Mouse (Mus musculus) adrenal gland, adult 2 months (tissue): Measurements from ENCODE around the gene Zfp652. TPM values are rescaled to one million over a fixed set of nuclear protein-coding genes. Genes with fewer than 3 reads are reported as not detected.
"Not testable (repeated sequence)": the region's sequence is repeated elsewhere in the genome, so short reads cannot be mapped to it uniquely, and the experiment has no call there.

Source experiments
- DNase-seq: peaks from one replicate; pipeline ENCODE4 v3.0.0; 2021
- polyA plus RNA-seq: library from polyadenylated mRNA; depleted of rRNA; stranded (reverse); fragments of >200 nt; gene quantifications from 2 replicates; pipeline ENCODE4 v1.2.3, GENCODE M21; 2012
- total RNA-seq, 2 experiments: library from RNA; stranded (reverse); gene quantifications; 2 replicates each; pipeline ENCODE4 v1.2.3; 2021

Zfp652 gene
- total and polyA plus RNA-seq, 3 experiments: 24.9 to 40.7 (median 39.6) TPM

- peak; percentile 71 for DNase-seq
Measured at GRCm38 (mm10) chr11:95712085-95712562, 349 bp upstream of the Zfp652 start.

- DNase-seq: peak; percentile 77
Measured at GRCm38 (mm10) chr11:95713225-95713810, 845 bp downstream of the Zfp652 start.

DNA sequence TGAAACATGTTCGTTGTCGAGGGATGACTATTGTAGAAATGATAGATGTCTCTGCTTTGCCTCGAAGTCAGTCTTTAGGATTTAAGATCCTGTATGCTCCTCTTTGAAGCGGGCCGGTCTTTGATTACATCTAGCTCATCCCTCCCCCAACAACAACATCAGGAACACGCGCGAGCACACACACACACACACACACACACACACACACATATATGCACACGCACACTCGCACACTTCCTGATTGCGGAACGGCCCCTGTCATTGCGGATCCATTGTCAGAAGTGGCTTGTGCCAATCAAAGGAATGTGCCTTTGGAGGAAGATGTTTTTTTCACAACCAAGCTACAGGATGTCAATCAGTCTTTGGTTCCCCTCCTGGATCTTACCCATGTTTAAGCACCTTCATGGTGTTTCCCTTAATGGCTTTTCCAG is 1.4 kb downstream of the Zfp652 start:
- no peak for DNase-seq

GRCm38 (mm10) chr11:95714411-95714810 is 1.9 kb downstream of the Zfp652 start:
- DNase-seq: no peak

GRCm38 (mm10) chr11:95716136-95716535 is 3.7 kb downstream of the Zfp652 start:
- DNase-seq: no peak

DNA sequence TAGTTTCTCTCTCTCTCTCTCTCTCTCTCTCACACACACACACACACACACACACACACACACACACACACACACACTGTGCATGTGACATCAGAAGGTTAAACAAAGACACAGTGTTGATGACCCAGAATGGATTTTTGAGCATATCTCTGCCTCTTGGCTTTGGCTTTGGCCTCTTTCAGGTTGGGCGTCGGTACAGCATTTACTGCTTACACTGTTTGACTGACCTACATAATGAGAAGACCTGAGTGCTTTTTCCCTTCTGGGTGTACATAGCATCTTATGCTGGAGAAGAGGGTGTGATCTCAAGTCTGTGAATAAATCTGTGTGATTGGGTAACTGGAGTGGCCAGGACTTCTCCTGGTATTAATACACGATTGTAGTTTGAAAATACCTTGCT is 6.9 kb downstream of the Zfp652 start:
- DNase-seq: no peak

DNA sequence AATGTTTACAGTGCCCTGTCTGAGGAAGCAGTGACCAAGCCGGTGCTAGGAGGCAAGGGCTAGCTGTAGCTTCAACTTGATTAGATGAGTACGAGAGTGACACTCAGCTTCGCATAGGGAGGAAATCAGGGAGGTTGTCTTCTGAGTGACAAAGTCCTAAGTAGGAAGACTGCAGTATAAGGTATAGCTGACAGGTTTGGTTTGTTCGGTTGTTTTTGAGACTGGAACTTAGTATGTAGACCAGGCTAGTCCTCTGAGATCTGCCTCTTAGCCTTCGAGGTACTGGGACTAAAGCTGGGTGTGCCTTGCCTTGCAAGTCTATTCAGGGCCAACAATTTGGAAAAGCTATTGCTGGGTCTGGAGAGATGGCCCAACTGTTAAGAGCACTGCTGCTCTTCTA is 10.8 kb downstream of the Zfp652 start, which contains the start of gene B130006D01Rik:
B130006D01Rik (plus strand) TSS at position 301 of the 400 bp plus-strand sequence.
- DNase-seq: no peak

DNA sequence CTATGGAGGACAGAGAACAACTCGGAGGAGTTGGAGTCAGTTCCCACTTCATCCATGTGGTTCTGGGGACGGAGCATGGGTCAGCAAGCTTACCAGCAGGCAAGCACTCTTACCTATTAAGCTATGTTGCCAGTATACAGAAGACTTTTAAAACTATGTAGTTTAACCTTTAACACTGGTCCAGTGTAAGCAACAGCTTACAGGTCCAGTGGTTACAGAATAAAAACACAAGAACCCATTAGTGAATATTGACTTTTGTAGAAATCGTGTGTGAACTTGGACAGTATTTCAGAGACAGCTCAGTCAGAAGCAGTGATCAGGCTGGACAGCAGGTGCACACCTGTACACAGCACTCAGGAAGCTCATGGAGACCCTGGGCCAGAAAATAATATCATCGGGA is 12.0 kb downstream of the Zfp652 start:
- DNase-seq: no peak

DNA sequence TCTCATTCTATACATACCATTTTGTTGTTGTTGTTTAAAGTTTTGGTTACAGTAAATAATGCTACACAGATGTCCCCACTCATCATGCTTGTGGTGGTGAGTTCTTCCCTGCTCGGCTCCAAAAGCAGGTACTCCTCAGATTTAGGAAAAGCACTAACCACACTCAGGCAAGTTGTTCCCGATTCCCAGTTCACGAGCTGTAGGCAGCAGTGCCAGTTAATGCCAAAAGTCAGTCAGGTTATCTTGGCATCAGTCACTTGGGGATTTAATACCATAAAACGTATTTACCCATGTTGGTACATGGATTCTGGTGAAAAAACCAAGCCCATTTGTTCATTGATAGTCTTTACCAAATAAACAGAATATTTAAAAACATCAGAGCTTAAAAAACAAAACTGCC is 13.7 kb downstream of the Zfp652 start:
- no peak for DNase-seq

DNA sequence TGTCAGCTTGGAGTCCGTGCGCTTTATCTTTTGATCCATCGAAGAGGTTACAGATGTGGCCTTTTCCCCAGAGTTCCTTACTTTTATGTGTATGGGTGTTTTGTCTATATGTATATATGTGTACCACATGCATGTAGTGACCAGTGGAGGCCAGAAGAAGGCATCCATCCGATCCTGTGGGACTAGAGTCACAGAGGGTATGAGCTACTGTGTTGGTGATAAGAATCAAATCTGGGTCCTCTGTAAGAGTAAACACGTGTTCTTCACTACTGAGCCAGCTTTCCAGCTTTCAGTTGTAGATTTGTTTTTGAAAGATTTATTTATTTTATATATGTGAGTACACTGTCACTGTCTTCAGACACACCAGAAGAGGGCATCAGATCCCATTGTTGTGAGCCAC is 15.5 kb downstream of the Zfp652 start:
- DNase-seq: no peak

DNA sequence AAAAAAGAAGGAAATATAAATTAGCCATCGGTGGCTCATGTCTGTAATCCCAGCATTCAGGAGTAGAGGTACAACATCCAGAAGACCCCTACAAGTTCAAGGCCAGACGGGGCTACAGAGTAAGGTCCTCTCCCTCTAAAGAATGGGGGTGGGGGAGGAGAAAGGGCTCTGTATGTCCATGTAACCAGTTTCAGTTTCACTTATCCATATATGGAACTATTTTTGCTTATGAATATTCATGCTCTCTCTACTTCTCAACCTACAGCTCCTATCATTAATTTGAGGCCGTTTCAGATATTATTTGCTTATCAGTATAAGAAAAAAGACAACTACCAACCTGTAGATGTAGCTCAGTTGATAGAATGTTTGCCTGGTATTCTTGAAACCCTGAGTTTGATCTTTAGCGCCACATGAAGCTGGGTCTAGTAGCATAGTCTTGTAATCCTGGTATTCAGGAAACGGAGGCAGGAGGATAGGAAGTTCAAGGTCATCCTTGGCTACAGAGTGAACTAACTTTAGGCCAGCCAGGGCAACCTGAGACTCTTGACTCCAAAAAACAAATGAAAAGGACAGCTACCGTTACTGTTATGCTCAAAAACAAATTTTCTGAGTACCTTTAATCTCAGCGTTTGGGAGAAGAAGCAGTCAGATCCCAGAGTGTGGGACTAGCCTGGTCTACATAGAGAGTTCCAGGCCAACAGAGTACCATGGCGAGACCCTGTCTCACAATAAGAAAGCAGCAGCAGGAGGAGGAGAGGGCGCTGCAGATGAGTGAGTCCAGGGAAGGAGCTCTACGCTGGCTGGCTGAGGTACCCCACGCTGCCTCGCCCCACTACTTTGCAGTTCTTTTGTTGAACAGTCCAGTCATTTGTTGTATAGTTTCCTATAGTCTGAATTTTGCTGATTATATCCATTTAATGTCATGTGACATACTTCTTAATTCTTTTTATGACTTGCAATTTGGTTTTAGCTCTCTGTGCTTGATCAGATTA is 16.7 kb downstream of the Zfp652 start:
- no peak for DNase-seq

DNA sequence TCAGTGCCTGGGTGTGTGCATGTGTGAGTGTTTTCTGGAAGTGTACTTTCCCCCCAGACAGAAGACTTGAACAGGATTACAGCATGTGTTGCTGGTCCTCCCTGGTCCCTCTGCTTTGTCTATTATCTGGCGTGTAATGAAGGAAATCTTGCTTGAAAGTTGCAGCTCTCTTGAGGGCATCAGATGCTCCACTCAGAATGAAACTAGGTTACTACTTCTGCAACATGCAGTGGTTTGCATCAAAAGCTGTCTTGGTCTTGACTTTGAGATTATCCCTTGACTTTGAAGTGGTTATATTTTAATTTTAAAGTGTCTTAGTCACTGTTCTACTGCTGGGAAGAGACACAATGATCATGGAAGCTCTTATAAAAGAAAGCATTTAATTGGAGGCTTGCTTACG is 22.0 kb downstream of the Zfp652 start:
- DNase-seq: no peak

DNA sequence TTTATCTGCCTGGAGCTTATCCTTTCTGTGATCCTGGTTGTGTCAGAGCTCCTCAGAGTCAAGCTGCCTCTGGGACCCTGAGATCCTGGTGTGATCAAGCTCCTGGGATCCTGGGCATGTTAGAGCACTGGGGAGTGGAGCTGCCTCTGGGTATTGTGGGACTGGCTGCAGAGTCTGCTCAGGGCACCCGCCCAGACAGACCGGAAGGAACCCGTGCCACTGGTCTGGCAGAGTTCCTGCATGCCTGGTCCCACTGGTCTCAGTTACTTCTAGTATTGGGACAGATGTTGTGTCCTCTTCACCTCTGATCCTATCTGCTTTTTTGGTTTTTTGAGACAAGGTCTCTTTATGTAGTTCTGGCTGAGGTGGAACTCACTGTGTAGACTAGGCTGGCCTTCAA is 25.3 kb downstream of the Zfp652 start:
- DNase-seq: peak; percentile 55

GRCm38 (mm10) chr11:95744521-95744920 is 32.0 kb downstream of the Zfp652 start:
- DNase-seq: peak; percentile 38

DNA sequence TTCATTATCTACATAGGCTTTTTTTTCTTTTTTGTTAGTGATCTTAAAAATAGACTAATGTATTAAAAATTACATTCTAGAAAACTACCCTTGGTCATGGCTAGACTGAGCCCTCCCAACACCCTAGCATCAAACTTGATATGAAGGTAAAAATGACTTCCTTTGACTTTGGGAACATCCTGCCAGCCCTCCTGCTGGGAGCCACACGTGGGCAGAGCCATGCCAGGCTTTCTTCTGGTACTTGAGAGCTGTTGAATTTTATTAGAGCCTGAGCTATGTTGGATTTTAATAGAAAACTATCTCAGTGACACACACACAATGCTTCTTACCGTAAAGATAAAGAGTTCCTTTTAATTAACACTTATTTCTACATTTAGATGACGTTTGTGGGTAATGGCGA is 34.3 kb downstream of the Zfp652 start:
- no peak for DNase-seq

DNA sequence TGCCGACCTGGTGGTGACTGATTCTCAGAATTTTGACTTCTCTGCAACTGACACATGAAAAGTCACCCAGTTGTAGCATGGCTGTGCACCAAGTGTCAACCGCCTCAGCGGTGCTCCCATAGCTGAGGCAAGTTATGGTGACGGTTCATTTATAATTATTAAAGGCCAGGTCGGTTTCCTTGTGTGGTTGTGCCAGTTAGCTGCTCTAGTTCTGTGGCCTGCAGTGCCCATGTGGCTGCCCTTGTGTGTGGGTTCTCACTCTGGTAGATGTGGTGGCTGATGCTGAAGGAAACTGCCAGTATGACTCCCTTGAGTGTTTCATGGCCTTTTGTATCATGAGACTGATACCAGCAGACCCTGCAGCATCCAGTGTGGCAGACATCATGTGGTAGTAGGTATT is 35.9 kb downstream of the Zfp652 start:
- no peak for DNase-seq

DNA sequence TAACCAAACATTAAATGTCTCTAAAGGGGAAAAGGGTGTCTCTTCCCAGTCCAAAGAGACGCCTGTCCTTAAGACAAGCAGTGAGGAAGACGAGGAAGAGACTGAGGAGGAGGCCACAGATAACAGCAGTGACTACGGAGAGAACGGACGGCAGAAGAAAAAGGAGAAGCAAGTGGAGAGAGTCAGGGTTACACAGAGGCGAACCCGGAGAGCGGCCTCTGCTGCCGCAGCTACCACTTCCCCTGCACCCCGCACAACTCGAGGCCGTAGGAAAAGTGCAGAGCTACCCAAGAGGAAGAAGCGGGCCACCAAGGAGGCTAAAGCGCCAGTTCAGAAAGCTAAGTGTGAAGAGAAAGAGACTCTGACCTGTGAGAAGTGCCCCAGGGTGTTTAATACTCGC is 37.1 kb downstream of the Zfp652 start:
- no peak for DNase-seq

DNA sequence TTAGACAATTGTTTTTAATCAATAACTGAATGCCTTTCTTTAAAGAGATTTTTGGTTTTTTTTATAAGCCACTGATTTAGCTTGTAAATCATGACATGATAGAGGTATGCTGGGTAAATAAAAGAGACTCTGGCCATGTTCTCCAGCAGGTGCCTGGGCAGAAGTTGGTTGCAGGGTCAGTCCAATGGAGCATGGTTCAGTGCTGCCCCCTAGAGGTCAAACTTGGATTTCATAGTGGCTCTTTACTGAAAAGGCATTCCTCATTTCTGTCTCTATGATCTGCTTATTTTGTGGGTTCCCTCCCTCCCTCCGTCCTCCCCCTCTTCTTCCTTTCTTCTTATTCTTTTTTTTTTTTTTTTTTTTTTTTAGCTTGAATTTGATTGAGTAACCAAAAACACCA is 38.5 kb downstream of the Zfp652 start:
- peak; percentile 66 for DNase-seq

DNA sequence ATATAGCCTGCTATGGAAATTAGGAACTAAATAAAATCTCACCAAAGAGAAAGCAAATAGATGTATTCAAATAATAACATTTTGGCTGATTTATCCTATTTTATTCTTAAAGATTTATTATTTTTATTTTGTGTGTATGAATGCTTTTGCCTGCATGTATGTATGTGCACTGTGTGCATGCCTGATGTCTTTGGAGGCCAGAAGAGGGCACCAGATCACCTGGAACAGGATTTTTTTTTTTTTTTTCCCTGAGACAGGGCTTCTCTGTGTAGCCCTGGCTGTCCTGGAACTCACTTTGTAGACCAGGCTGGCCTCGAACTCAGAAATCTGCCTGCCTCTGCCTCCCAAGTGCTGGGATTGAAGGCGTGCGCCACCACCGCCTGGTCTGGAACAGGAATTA is 42.7 kb downstream of the Zfp652 start:
- DNase-seq: not testable (repeated sequence)

GRCm38 (mm10) chr11:95760521-95760920 is 48.0 kb downstream of the Zfp652 start:
- DNase-seq: no peak

- no peak for DNase-seq
Measured at GRCm38 (mm10) chr11:95762996-95763395, 50.5 kb downstream of the Zfp652 start.

- DNase-seq: no peak
Measured at GRCm38 (mm10) chr11:95764806-95765205, 52.3 kb downstream of the Zfp652 start.

- DNase-seq: no peak
Measured at GRCm38 (mm10) chr11:95765334-95765733, 52.9 kb downstream of the Zfp652 start.
